Mouse (Mus musculus): ENCODE measurements at regions not wholly inside any gene's neighbourhood (a gene's known extent, or its start where the extent isn't known, plus 50 kb on each side); places are given as distances from the start of the nearest gene placed in this dataset.
"Not testable (repeated sequence)": the region's sequence is repeated elsewhere in the genome, so short reads cannot be mapped to it uniquely, and the experiment has no call there.

GRCm38 (mm10) chr5:134848981-134849380, 57.6 kb downstream of the Tmem270 start:
- H3K36me3 ChIP-seq (ENCODE audit: control insufficient read depth, insufficient read depth, low read length), result no peaks in the 10 kb centered on the region
- H3K4me1 ChIP-seq (ENCODE audit: control insufficient read depth, insufficient read depth, low read length), result no peaks in the 10 kb centered on the region
- no peaks in the 10 kb centered on the region for H3K27me3 ChIP-seq (ENCODE audit: control insufficient read depth, insufficient read depth, low read length)
- WGBS, result 94% methylated on average over 9 of the region's 9 CpGs
- H3K4me3 ChIP-seq (ENCODE audit: low read depth, low read length), result no peak overlapping the region
- ATAC-seq (ENCODE audit: low FRiP score) (no peak), DNase-seq (ENCODE audit: low spot score, missing footprints) (peak; percentile 10)
- H3K9ac ChIP-seq (ENCODE audit: low read length), result no peak overlapping the region
- H3K9me3 ChIP-seq (ENCODE audit: control insufficient read depth, low read length), result no peaks in the 10 kb centered on the region
- H3K27ac ChIP-seq (ENCODE audit: low read depth, low read length), result no peak overlapping the region
- H3K4me2 ChIP-seq, result no peak overlapping the region

- Histone ChIP-seq H3K4me1 (ENCODE audit: control insufficient read depth, insufficient read depth, low read length) (no peaks in the 10 kb centered on the region), H3K9me3 (ENCODE audit: control insufficient read depth, low read length) (no peaks in the 10 kb centered on the region), H3K4me2 (no peak overlapping the region), H3K27ac (ENCODE audit: low read depth, low read length) (no peak overlapping the region), H3K27me3 (ENCODE audit: control insufficient read depth, insufficient read depth, low read length) (no peaks in the 10 kb centered on the region), H3K36me3 (ENCODE audit: control insufficient read depth, insufficient read depth, low read length) (no peaks in the 10 kb centered on the region), H3K9ac (ENCODE audit: low read length) (no peak overlapping the region), H3K4me3 (ENCODE audit: low read depth, low read length) (no peak overlapping the region)
- ATAC-seq (ENCODE audit: low FRiP score) (no peak), DNase-seq (ENCODE audit: low spot score, missing footprints) (peak; percentile 75)
- 93% methylated on average over 13 of the region's 13 CpGs for WGBS
Observed at GRCm38 (mm10) chr5:134848571-134848970, 58.0 kb downstream of the Tmem270 start.

- WGBS, result 75% methylated on average over 4 of the region's 4 CpGs
- Histone ChIP-seq H3K9ac (ENCODE audit: low read length) (no peak overlapping the region), H3K9me3 (ENCODE audit: control insufficient read depth, low read length) (peaks cover 2% of the 10 kb centered on the region; the same call in 1 of the 2 replicates), H3K4me1 (ENCODE audit: control insufficient read depth, insufficient read depth, low read length) (no peaks in the 10 kb centered on the region), H3K36me3 (ENCODE audit: control insufficient read depth, insufficient read depth, low read length) (no peaks in the 10 kb centered on the region), H3K27ac (ENCODE audit: low read depth, low read length) (no peak overlapping the region), H3K27me3 (ENCODE audit: control insufficient read depth, insufficient read depth, low read length) (no peaks in the 10 kb centered on the region), H3K4me3 (ENCODE audit: low read depth, low read length) (no peak overlapping the region), H3K4me2 (no peak overlapping the region)
- ATAC-seq (ENCODE audit: low FRiP score) (no peak), DNase-seq (ENCODE audit: low spot score, missing footprints) (peak; percentile 69)
Observed at GRCm38 (mm10) chr5:134845416-134845815, 61.1 kb downstream of the Tmem270 start.

- not testable (repeated sequence) for H3K27me3 ChIP-seq (ENCODE audit: control insufficient read depth, insufficient read depth, low read length); ATAC-seq (ENCODE audit: low FRiP score); H3K27ac ChIP-seq (ENCODE audit: low read depth, low read length); H3K36me3 ChIP-seq (ENCODE audit: control insufficient read depth, insufficient read depth, low read length); H3K9ac ChIP-seq (ENCODE audit: low read length); H3K4me1 ChIP-seq (ENCODE audit: control insufficient read depth, insufficient read depth, low read length); DNase-seq (ENCODE audit: low spot score, missing footprints); H3K4me2 ChIP-seq; H3K4me3 ChIP-seq (ENCODE audit: low read depth, low read length); H3K9me3 ChIP-seq (ENCODE audit: control insufficient read depth, low read length)
- WGBS, result 87% methylated on average over 3 of the region's 3 CpGs
Observed at GRCm38 (mm10) chr5:134844216-134844615, 62.3 kb downstream of the Tmem270 start.

GRCm38 (mm10) chr5:134841205-134841980, 65.1 kb downstream of the Tmem270 start:
- 78% methylated on average over 7 of the region's 7 CpGs for WGBS
- Histone ChIP-seq H3K27ac (ENCODE audit: low read depth, low read length) (no peak overlapping the region), H3K4me2 (no peak overlapping the region), H3K9me3 (ENCODE audit: control insufficient read depth, low read length) (peaks cover 2% of the 10 kb centered on the region; the same call in 1 of the 2 replicates), H3K27me3 (ENCODE audit: control insufficient read depth, insufficient read depth, low read length) (no peaks in the 10 kb centered on the region), H3K36me3 (ENCODE audit: control insufficient read depth, insufficient read depth, low read length) (no peaks in the 10 kb centered on the region), H3K4me3 (ENCODE audit: low read depth, low read length) (no peak overlapping the region), H3K4me1 (ENCODE audit: control insufficient read depth, insufficient read depth, low read length) (no peaks in the 10 kb centered on the region), H3K9ac (ENCODE audit: low read length) (no peak overlapping the region)
- ATAC-seq (ENCODE audit: low FRiP score) (no peak), DNase-seq (ENCODE audit: low spot score, missing footprints) (peak; percentile 65)

GRCm38 (mm10) chr5:134836489-134836888, 70.0 kb downstream of the Tmem270 start:
- H3K36me3 ChIP-seq (ENCODE audit: control insufficient read depth, insufficient read depth, low read length), result no peaks in the 10 kb centered on the region
- no peak for DNase-seq (ENCODE audit: low spot score, missing footprints)
- no peak overlapping the region for H3K9ac ChIP-seq (ENCODE audit: low read length)
- H3K9me3 ChIP-seq (ENCODE audit: control insufficient read depth, low read length), result no peaks in the 10 kb centered on the region
- no peak overlapping the region for H3K4me2 ChIP-seq
- ATAC-seq (ENCODE audit: low FRiP score), result no peak
- no peak overlapping the region for H3K27ac ChIP-seq (ENCODE audit: low read depth, low read length)
- H3K4me1 ChIP-seq (ENCODE audit: control insufficient read depth, insufficient read depth, low read length), result no peaks in the 10 kb centered on the region
- H3K27me3 ChIP-seq (ENCODE audit: control insufficient read depth, insufficient read depth, low read length), result no peaks in the 10 kb centered on the region
- H3K4me3 ChIP-seq (ENCODE audit: low read depth, low read length), result no peak overlapping the region

GRCm38 (mm10) chr5:134832896-134833295, 73.6 kb downstream of the Tmem270 start:
- no peak for DNase-seq (ENCODE audit: low spot score, missing footprints)
- no peaks in the 10 kb centered on the region for H3K36me3 ChIP-seq (ENCODE audit: control insufficient read depth, insufficient read depth, low read length)
- H3K9me3 ChIP-seq (ENCODE audit: control insufficient read depth, low read length), result no peaks in the 10 kb centered on the region
- no peaks in the 10 kb centered on the region for H3K4me1 ChIP-seq (ENCODE audit: control insufficient read depth, insufficient read depth, low read length)
- no peaks in the 10 kb centered on the region for H3K27me3 ChIP-seq (ENCODE audit: control insufficient read depth, insufficient read depth, low read length)
- H3K27ac ChIP-seq (ENCODE audit: low read depth, low read length), result no peak overlapping the region
- ATAC-seq (ENCODE audit: low FRiP score), result no peak
- H3K4me3 ChIP-seq (ENCODE audit: low read depth, low read length), result no peak overlapping the region
- no peak overlapping the region for H3K4me2 ChIP-seq
- H3K9ac ChIP-seq (ENCODE audit: low read length), result no peak overlapping the region
- WGBS, result 82% methylated on average over 8 of the region's 8 CpGs

- Histone ChIP-seq H3K4me1 (ENCODE audit: control insufficient read depth, insufficient read depth, low read length) (no peaks in the 10 kb centered on the region), H3K9me3 (ENCODE audit: control insufficient read depth, low read length) (no peaks in the 10 kb centered on the region), H3K27me3 (ENCODE audit: control insufficient read depth, insufficient read depth, low read length) (no peaks in the 10 kb centered on the region), H3K4me3 (ENCODE audit: low read depth, low read length) (no peak overlapping the region), H3K27ac (ENCODE audit: low read depth, low read length) (no peak overlapping the region), H3K36me3 (ENCODE audit: control insufficient read depth, insufficient read depth, low read length) (no peaks in the 10 kb centered on the region), H3K4me2 (no peak overlapping the region), H3K9ac (ENCODE audit: low read length) (no peak overlapping the region)
- ATAC-seq (ENCODE audit: low FRiP score), result no peak
- DNase-seq (ENCODE audit: low spot score, missing footprints), result no peak
- 84% methylated on average over 4 of the region's 4 CpGs for WGBS
Observed at GRCm38 (mm10) chr5:134817671-134818070, 70.5 kb upstream of the Eln start.

- Histone ChIP-seq H3K9me3 (ENCODE audit: control insufficient read depth, low read length) (peaks cover 3% of the 10 kb centered on the region; the same call in 1 of the 2 replicates), H3K9ac (ENCODE audit: low read length) (no peak overlapping the region), H3K27me3 (ENCODE audit: control insufficient read depth, insufficient read depth, low read length) (no peaks in the 10 kb centered on the region), H3K4me1 (ENCODE audit: control insufficient read depth, insufficient read depth, low read length) (no peaks in the 10 kb centered on the region), H3K4me2 (no peak overlapping the region), H3K27ac (ENCODE audit: low read depth, low read length) (no peak overlapping the region), H3K36me3 (ENCODE audit: control insufficient read depth, insufficient read depth, low read length) (no peaks in the 10 kb centered on the region), H3K4me3 (ENCODE audit: low read depth, low read length) (no peak overlapping the region)
- WGBS, result 83% methylated on average over 9 of the region's 9 CpGs
- no peak for DNase-seq (ENCODE audit: low spot score, missing footprints)
- ATAC-seq (ENCODE audit: low FRiP score), result no peak
Observed at GRCm38 (mm10) chr5:134809121-134809520, 62.0 kb upstream of the Eln start.

All from midbrain, embryonic 11.5 days (tissue).